Mouse (Mus musculus): ENCODE results near the gene Wwox.

DNA sequence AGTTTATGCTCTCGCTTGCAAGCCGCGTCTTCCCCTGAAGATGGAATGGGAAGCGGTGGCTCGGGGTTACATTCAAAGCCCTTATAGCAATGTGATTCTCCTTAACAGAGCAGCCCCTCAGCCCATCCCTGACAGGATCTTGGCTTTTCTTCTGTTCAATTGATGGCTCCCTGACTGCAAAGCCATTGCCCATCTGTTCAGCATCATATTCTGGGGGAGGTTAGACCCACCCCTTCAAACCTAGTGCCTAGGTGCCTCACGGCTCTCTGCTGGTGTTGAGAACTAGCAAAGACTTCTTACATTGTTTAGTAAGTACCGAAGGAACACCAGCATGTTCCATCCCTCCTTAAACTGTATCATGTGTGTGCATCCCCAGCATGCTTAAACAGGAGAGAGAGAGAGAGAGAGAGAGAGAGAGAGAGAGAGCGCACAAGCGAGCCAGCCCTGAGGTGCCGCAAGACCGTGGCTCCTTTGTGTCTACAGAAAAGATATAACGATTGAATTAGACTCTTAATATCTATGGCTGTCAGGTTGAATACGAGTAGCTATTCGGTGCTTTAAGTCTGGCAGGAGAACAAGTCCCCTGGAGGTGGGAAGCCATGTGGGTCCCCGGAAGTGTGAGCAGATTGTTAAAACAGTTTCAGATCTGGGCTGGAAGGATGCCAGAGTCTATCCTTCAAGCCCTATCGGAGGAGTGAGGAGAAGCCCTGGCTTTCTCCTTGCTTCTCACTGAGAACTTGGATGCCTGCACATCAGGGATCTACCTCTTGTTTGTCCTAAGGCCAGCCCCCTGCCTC is 450.3 kb downstream of the Wwox start:
- TF ChIP-seq BHLHE40 (IDR thresholded peaks at IDR 0.05; ENCODE audit: low read depth, low read length) (no peak), MAZ (IDR thresholded peaks at IDR 0.05; ENCODE audit: low read depth, low read length) (no peak), ZC3H11A (IDR thresholded peaks at IDR 0.05; ENCODE audit: low read depth, low read length) (no peak), EP300 (IDR thresholded peaks at IDR 0.05; ENCODE audit: low read length) (no peak), CHD2 (IDR thresholded peaks at IDR 0.05; ENCODE audit: low read length) (no peak), TBP (conservative IDR thresholded peaks at IDR 0.05; ENCODE audit: low read depth, low read length) (no peak)
